In genomic region chr17:68881725-68882524, GRCm38 (mm10) we compare ENCODE assay signal across 8 mouse cellular contexts. TPM values are rescaled to one million over a fixed set of nuclear protein-coding genes. Genes with fewer than 3 reads are reported as not detected.
A peak's percentile ranks its signal among the peaks of the same experiment; 100 is the strongest.
DNase-seq lines count a peak whose midpoint lies in the region; ATAC-seq lines count a peak whose summit lies in the region.

No protein-coding gene starts in this region.

- WGBS in limb, embryonic 10.5 days: 18% methylated on average over 21 of the region's 21 CpGs
- 11% methylated on average over 21 of the region's 21 CpGs for WGBS in midbrain, embryonic 15.5 days

- H3K36me3 ChIP-seq in limb, embryonic 10.5 days: no peaks in the 10 kb centered on the region
- no peaks in the 10 kb centered on the region for H3K36me3 ChIP-seq in midbrain, embryonic 15.5 days (replicated peaks)

- H3K4me3 ChIP-seq in limb, embryonic 10.5 days: peak overlapping the region; percentile 45
- peak overlapping the region; percentile 40 for H3K4me3 ChIP-seq in midbrain, embryonic 15.5 days

- H3K9me3 ChIP-seq in limb, embryonic 10.5 days (replicated peaks): no peaks in the 10 kb centered on the region
- H3K9me3 ChIP-seq in midbrain, embryonic 15.5 days: no peaks in the 10 kb centered on the region

- peak overlapping the region; percentile 51 for H3K4me2 ChIP-seq in midbrain, embryonic 15.5 days

- no peaks in the 10 kb centered on the region for H3K4me1 ChIP-seq in limb, embryonic 10.5 days
- 0 out of 2 replicates have a peak, but pooled peaks cover 6% of the 10 kb centered on the region for H3K4me1 ChIP-seq in midbrain, embryonic 15.5 days

- peak; percentile 49 for DNase-seq in R1 (ENCODE audit: low read depth, low spot score)
- peak; percentile 75 for DNase-seq in cerebellum, adult 8-10 months
- peak; percentile 4 to 53 for DNase-seq in kidney, adult 8-10 months
- peak; percentile 54 for DNase-seq in limb, embryonic 10.5 days (ENCODE audit: low spot score)
- DNase-seq in urinary bladder, postnatal 25 days (ENCODE audit: low spot score): peak; percentile 35
- no peak for DNase-seq in spleen, postnatal 4 days (ENCODE audit: low spot score in 2 of 2)

- H3K27me3 ChIP-seq in limb, embryonic 10.5 days (ENCODE audit: low read depth, poor library complexity, severe bottlenecking): no peaks in the 10 kb centered on the region
- H3K27me3 ChIP-seq in midbrain, embryonic 15.5 days (replicated peaks): no peaks in the 10 kb centered on the region

- H3K27ac ChIP-seq in limb, embryonic 10.5 days: no peak overlapping the region
- H3K27ac ChIP-seq in midbrain, embryonic 15.5 days: peak overlapping the region; percentile 13; the same call in 1 of the 2 replicates

- H3K9ac ChIP-seq in midbrain, embryonic 15.5 days: peak overlapping the region; percentile 12; the same call in 1 of the 2 replicates

- ATAC-seq in frontal cortex, adult (ENCODE audit: low TSS enrichment): peak; percentile 99
- ATAC-seq in midbrain, embryonic 15.5 days (replicated peaks): peak; percentile 90

RNA-seq across cellular contexts. Expression of gene Tmem200c, which starts 55.5 kb away (rescaled TPM):
- polyA plus RNA-seq in limb, embryonic 10.5 days (2016; fragmentation: Nextera tagmentation; extraction: Ambion mirVana): 0.45 and 0.48 TPM in 2 replicates
- polyA plus RNA-seq in midbrain, embryonic 15.5 days (2015; fragmentation: Nextera tagmentation; extraction: Ambion mirVana): 3.2 and 4.2 TPM in 2 replicates

Comparison
In these comparisons a context has a peak if more than half of its experiments do, and no peak if none do; other contexts are left out.
1. DNase-seq: peak in R1 (single experiment), cerebellum, adult 8-10 months (single experiment), kidney, adult 8-10 months (2 of 2), limb, embryonic 10.5 days (single experiment) and urinary bladder, postnatal 25 days (single experiment); none in spleen, postnatal 4 days (0 of 2).